Mouse (Mus musculus) limb, embryonic 15.5 days (tissue): ENCODE data around the gene Plcl1. TPM values are rescaled to one million over a fixed set of nuclear protein-coding genes. Genes with fewer than 3 reads are reported as not detected.
"Not testable (repeated sequence)": the region's sequence is repeated elsewhere in the genome, so short reads cannot be mapped to it uniquely, and the experiment has no call there.

Experiments
- ATAC-seq: fragments of 200-750 bp; cut with Nextera tagmentation; 2 replicates; pipeline ENCODE4 v1.8.0; 2017; ENCODE audit warnings: low read depth, moderate TSS enrichment; ENCODE audit not compliant: insufficient number of reproducible peaks, low FRiP score, low TSS enrichment
- H3K27ac ChIP-seq: fragments of 300-500 bp; sonication (generic); 2 replicates; pipeline ENCODE4 v1.5.1; 2015; ENCODE audit warnings: moderate library complexity, mild to moderate bottlenecking, inconsistent platforms
- H3K27me3 ChIP-seq: fragments of 300-500 bp; sonication (generic); 2 replicates; pipeline ENCODE4 v1.6.1; 2015; ENCODE audit warnings: inconsistent platforms
- H3K36me3 ChIP-seq: fragments of 300-500 bp; sonication (generic); 2 replicates; pipeline ENCODE4 v1.6.1; 2015; ENCODE audit warnings: inconsistent platforms
- H3K4me1 ChIP-seq: fragments of 300-500 bp; sonication (generic); 2 replicates; pipeline ENCODE4 v1.6.1; 2015; ENCODE audit warnings: inconsistent platforms
- H3K4me2 ChIP-seq: fragments of 300-500 bp; sonication (generic); 2 replicates; pipeline ENCODE4 v1.6.1; 2015; ENCODE audit warnings: mild to moderate bottlenecking, inconsistent platforms
- H3K4me3 ChIP-seq: fragments of 300-500 bp; sonication (generic); 2 replicates; pipeline ENCODE4 v1.5.1; 2015; ENCODE audit warnings: mild to moderate bottlenecking, inconsistent platforms
- H3K9ac ChIP-seq: fragments of 300-500 bp; sonication (generic); 2 replicates; pipeline ENCODE4 v1.6.1; 2015; ENCODE audit warnings: inconsistent platforms
- H3K9me3 ChIP-seq: fragments of 300-500 bp; sonication (generic); 2 replicates; pipeline ENCODE4 v1.6.1; 2016; ENCODE audit warnings: inconsistent platforms
- WGBS: fragments of 180-500 bp; shearing (Covaris S2); methylation state at CpG from one replicate; pipeline ENCODE4 v1.1.7; 2015; 5-methylcytosine and 5-hydroxymethylcytosine counted together
- polyA plus RNA-seq: library from polyadenylated mRNA; unstranded; fragments of >200 nt; fragmentation: Nextera tagmentation; extraction: Ambion mirVana; gene quantifications from 2 replicates; pipeline ENCODE4 v1.2.1, GENCODE M21; 2015

The Plcl1 gene
- polyA plus RNA-seq, 1 experiment from 2014 or later: 2.4 TPM

DNA sequence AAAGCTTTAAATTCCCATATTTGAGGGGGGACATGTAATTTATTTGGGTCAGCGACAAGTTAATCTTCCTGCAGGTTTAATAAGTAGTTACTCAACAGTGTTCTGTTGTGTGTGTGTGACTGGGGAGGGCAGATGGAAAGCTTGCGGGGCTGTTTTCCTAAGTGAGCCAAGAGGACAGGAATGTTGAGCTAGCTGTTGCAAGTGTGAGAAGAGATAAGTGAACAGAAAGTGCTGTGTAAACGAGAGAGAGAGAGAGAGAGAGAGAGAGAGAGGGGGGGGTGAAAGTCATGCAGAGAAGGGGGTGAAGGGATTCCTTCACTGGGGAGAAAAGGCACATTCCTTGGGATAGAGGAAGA, 39.9 kb downstream of the Plcl1 start:
- H3K9ac ChIP-seq: no peak overlapping the region
- no peak for ATAC-seq
- H3K36me3 ChIP-seq: no peaks in the 10 kb centered on the region
- H3K4me3 ChIP-seq: no peak overlapping the region
- no peaks in the 10 kb centered on the region for H3K4me1 ChIP-seq
- no peaks in the 10 kb centered on the region for H3K9me3 ChIP-seq
- H3K4me2 ChIP-seq: no peak overlapping the region
- no peak overlapping the region for H3K27ac ChIP-seq
- 50% methylated on average over 3 of the region's 3 CpGs for WGBS
- H3K27me3 ChIP-seq: no peaks in the 10 kb centered on the region

DNA sequence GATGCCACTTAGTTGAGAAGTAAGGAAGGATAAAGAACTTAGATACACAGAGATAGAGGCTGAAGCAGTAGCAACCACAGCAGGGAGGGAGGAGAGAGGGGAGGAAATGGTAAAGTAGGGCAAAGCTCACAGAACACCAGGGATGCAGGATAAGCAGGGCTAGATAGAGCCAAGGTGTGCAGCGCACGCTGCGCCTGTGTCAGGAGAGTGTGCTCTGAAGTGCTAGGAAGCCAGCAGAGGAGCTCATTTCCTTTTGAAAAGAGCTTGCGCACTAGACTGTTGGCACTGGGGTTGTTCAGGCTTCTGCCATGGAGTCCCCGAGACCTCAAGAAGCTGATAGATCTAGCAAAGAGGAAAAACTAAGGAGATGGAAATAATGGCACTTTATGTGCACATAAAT, 40.6 kb downstream of the Plcl1 start:
- Histone ChIP-seq H3K4me3 (no peak overlapping the region), H3K36me3 (no peaks in the 10 kb centered on the region), H3K9ac (no peak overlapping the region), H3K9me3 (no peaks in the 10 kb centered on the region), H3K4me1 (no peaks in the 10 kb centered on the region), H3K4me2 (no peak overlapping the region), H3K27me3 (no peaks in the 10 kb centered on the region), H3K27ac (no peak overlapping the region)
- ATAC-seq: no peak
- 93% methylated on average over 5 of the region's 5 CpGs for WGBS

DNA sequence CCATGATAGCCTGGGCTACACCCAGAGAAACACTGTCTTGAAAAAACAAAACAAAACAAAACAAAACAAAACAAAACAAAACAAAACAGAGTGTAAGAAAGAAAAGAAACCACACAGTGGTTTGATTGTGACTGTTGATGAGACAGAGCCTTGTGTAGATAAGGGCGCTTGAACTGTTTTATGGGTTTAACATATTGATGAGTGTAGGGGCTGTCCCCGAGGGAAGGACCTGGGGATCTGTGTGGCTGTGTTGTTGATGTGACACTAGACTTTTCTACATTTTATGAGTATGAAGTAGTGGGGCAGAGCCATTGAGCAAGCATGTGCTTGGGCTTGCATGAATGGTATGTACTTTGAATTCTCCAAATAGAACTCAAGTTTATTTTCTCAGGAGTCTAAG, 41.2 kb downstream of the Plcl1 start:
- Histone ChIP-seq H3K4me2 (no peak overlapping the region), H3K9me3 (no peaks in the 10 kb centered on the region), H3K9ac (no peak overlapping the region), H3K4me1 (no peaks in the 10 kb centered on the region), H3K27me3 (no peaks in the 10 kb centered on the region), H3K4me3 (no peak overlapping the region), H3K27ac (no peak overlapping the region), H3K36me3 (no peaks in the 10 kb centered on the region)
- no peak for ATAC-seq
- 72% methylated on average over 2 of the region's 2 CpGs for WGBS

DNA sequence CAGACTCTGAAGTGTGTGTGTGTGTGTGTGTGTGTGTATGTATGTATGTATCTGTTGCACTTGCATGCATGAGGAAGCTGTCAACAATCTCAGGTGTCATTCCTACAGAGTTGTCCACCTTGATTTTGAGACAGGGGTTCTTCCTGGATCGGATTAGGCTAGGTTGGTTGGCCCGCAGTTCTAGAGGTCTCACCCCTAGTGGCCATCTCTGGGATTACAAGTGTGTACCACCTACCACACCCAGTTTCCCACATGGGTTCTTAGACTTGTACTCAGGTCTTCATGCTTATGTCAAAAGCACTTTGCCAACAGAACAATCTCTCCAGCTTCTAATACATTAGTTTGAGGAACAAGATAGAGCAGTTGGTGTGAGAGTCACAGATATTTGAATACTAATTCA, 41.9 kb downstream of the Plcl1 start:
- WGBS: 65% methylated on average over 2 of the region's 2 CpGs
- Histone ChIP-seq H3K9ac (no peak overlapping the region), H3K4me3 (no peak overlapping the region), H3K4me2 (no peak overlapping the region), H3K27me3 (no peaks in the 10 kb centered on the region), H3K9me3 (no peaks in the 10 kb centered on the region), H3K4me1 (no peaks in the 10 kb centered on the region), H3K27ac (no peak overlapping the region), H3K36me3 (no peaks in the 10 kb centered on the region)
- no peak for ATAC-seq

DNA sequence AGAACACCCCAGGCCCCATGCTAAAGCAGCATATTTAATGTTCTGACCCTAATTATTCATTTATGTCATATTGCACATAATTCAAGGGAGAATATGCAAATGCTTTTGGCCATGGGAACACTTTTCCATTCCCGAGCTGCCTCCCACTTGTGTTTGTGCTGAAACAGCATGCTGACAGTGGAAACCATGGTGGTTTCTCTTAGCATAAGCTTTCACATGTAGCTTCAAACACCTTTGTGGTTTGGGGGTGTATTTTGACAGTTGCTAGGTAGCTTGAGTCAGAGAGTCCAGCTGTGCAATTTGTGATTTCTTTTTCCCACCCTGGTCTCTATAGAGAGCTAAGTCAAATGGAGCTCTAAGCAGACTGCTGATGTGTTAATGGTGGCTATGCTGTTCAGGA, 42.4 kb downstream of the Plcl1 start:
- no peaks in the 10 kb centered on the region for H3K36me3 ChIP-seq
- H3K27ac ChIP-seq: peak overlapping the region; percentile 57; the same call in 1 of the 2 replicates
- no peak overlapping the region for H3K9ac ChIP-seq
- no peak overlapping the region for H3K4me2 ChIP-seq
- H3K9me3 ChIP-seq: no peaks in the 10 kb centered on the region
- no peaks in the 10 kb centered on the region for H3K4me1 ChIP-seq
- H3K4me3 ChIP-seq: no peak overlapping the region
- no peak for ATAC-seq
- 72% methylated on average over 1 of the region's 1 CpGs for WGBS
- H3K27me3 ChIP-seq: no peaks in the 10 kb centered on the region

DNA sequence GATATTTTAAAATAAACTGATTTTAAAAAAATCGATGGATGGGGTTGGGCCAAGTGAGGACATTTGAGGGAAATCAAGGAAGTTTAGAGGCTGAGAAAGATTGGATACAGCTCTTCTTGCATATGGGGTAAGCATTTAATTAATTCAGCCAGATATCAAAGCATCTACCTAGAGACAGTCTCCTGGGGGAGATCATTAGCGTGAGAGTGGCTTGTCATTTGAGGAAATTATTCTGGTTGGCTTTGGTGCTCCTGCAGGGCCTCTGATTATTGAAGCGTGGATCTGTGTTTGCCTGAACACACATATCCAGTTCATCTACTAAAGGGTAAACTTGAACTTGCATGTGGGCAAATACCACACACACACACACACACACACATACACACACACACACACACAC, 44.1 kb downstream of the Plcl1 start:
- H3K9me3 ChIP-seq: no peaks in the 10 kb centered on the region
- H3K4me1 ChIP-seq: no peaks in the 10 kb centered on the region
- ATAC-seq: no peak
- H3K36me3 ChIP-seq: no peaks in the 10 kb centered on the region
- no peaks in the 10 kb centered on the region for H3K27me3 ChIP-seq
- no peak overlapping the region for H3K9ac ChIP-seq
- 70% methylated on average over 3 of the region's 3 CpGs for WGBS
- H3K4me2 ChIP-seq: no peak overlapping the region
- no peak overlapping the region for H3K27ac ChIP-seq
- no peak overlapping the region for H3K4me3 ChIP-seq

DNA sequence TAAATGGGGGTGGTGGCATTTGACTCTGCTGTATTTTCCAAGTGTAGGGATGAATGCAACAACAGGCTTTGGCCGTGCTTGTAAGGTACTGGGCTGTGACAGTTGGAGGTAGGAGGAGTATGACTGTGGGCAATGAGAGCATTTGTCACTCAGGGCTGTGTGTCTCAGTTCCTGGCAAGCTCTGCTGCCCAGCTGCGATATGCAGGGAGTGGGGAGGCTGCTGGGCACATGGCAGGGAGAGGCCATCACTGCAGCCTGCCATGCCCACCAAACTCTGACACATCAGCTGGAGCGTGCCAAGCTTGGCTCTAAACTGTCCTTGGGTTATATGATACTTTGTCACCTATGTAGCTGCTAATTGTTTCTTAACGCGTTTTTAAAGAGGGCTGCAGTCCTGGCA, 48.4 kb downstream of the Plcl1 start:
- H3K27me3 ChIP-seq: no peaks in the 10 kb centered on the region
- no peak for ATAC-seq
- 74% methylated on average over 5 of the region's 5 CpGs for WGBS
- no peaks in the 10 kb centered on the region for H3K36me3 ChIP-seq
- H3K4me2 ChIP-seq: no peak overlapping the region
- H3K4me1 ChIP-seq: no peaks in the 10 kb centered on the region
- H3K27ac ChIP-seq: no peak overlapping the region
- no peak overlapping the region for H3K4me3 ChIP-seq
- H3K9me3 ChIP-seq: no peaks in the 10 kb centered on the region
- no peak overlapping the region for H3K9ac ChIP-seq

DNA sequence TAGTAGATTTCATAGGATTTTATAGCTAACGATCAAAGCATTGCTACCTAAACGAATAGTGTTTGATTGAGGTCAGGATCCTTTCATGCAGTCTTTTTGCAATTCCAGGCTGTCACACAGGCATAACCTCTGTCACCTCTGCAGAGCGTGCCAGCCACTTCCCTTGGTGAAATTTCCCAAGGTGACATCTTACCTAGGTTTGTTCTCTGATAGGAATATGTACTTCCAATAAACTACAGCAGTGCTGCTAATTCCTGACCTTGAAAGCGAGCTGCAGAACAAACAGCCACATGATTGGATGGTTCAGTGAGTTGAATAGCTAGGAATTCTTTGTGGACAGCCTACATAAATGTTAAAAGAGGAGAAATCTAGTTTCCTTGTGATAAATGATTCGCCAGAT, 56.6 kb downstream of the Plcl1 start:
- no peaks in the 10 kb centered on the region for H3K9me3 ChIP-seq
- H3K27ac ChIP-seq: no peak overlapping the region
- H3K4me2 ChIP-seq: no peak overlapping the region
- H3K27me3 ChIP-seq: no peaks in the 10 kb centered on the region
- no peak for ATAC-seq
- H3K4me1 ChIP-seq: no peaks in the 10 kb centered on the region
- 80% methylated on average over 5 of the region's 5 CpGs for WGBS
- H3K4me3 ChIP-seq: no peak overlapping the region
- H3K36me3 ChIP-seq: no peaks in the 10 kb centered on the region
- no peak overlapping the region for H3K9ac ChIP-seq

DNA sequence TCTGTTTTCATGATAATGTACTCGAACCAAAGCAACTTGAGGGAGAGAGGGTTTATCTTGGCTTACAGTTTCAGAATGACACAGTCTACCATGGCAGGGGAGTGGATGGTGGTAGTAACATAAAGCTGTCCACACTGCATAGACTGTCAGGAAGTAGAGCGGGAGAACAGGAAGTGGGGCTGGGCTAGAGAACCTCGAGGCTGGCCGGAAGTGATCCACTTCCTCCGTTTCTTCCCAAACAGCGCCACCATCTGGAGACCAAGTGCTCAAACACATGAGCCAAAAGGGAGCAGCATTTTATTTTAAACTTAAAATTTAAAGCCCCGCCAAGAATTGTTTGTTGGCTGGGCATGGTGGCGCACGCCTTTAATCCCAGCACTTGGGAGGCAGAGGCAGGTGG, 68.0 kb downstream of the Plcl1 start:
- Histone ChIP-seq H3K27me3 (no peaks in the 10 kb centered on the region), H3K27ac (no peak overlapping the region), H3K4me3 (no peak overlapping the region), H3K4me1 (no peaks in the 10 kb centered on the region), H3K36me3 (no peaks in the 10 kb centered on the region), H3K9me3 (no peaks in the 10 kb centered on the region), H3K4me2 (no peak overlapping the region), H3K9ac (no peak overlapping the region)
- WGBS: 80% methylated on average over 9 of the region's 9 CpGs
- ATAC-seq: no peak

DNA sequence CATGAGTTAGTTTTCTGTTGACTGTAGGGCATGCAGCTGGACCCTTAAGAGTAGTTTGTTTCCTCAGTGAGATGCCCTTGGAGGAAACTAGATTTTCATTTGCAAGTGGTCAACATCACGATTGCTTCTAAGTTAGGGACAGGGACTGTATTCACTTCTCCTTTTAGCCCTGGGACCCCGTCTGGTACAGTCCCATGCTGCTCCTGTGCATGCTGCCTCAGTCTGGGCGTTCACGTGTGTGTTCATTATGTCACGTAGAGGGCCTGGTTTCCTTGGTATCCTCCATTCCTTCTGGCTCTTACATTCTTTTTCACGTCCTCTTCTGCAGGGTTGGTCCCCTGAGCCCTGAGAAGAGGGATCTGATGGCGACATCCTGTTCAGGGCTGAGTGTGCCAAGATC, 69.3 kb downstream of the Plcl1 start:
- Histone ChIP-seq H3K27me3 (no peaks in the 10 kb centered on the region), H3K4me2 (no peak overlapping the region), H3K4me1 (no peaks in the 10 kb centered on the region), H3K36me3 (no peaks in the 10 kb centered on the region), H3K4me3 (no peak overlapping the region), H3K27ac (no peak overlapping the region), H3K9ac (no peak overlapping the region), H3K9me3 (no peaks in the 10 kb centered on the region)
- WGBS: 78% methylated on average over 7 of the region's 7 CpGs
- ATAC-seq: no peak

DNA sequence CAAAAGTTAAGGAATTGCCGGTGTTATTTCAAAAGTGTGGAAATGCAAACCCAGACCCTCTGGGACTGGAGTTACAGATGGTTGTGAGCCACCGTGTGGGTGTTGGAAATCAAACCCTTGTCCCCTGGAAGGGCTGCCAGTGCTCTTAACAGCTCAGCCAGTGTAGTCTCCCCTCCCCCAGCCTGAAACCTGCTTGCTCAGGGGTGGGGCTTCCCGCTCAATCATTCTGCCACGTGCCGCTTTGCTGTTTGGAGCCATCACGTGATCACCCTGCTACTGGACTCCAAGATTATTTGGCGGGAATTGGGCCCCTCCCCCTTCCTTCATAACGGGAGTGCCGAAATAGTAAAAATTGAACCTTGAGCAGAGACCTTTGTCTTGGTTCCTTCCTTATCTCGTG, 81.7 kb downstream of the Plcl1 start:
- WGBS: 74% methylated on average over 10 of the region's 10 CpGs

DNA sequence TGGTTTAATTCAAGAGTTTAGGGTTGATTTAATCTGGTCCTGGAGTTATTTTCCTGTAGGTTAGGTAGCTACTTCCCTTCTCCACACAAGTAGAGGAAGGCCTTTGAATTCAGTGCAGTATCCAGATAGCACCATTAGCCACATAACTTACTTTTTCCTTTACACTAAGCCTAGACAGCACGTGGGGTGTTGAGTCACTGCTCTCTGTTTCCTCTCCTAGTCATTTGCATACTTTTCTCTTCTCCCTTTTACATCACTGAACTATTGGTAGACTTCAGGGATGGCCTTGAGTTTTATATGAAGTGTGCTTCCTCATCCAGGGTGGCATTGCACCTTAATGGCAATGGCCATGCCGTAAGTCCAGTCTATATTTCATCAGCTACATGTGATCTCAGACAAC, 82.5 kb downstream of the Plcl1 start:
- H3K4me3 ChIP-seq: no peak overlapping the region
- 78% methylated on average over 2 of the region's 2 CpGs for WGBS
- no peak overlapping the region for H3K9ac ChIP-seq
- ATAC-seq: no peak
- no peak overlapping the region for H3K27ac ChIP-seq
- H3K36me3 ChIP-seq: no peaks in the 10 kb centered on the region
- peaks cover 4% of the 10 kb centered on the region; the same call in 1 of the 2 replicates for H3K4me1 ChIP-seq
- H3K27me3 ChIP-seq: no peaks in the 10 kb centered on the region
- no peak overlapping the region for H3K4me2 ChIP-seq
- no peaks in the 10 kb centered on the region for H3K9me3 ChIP-seq

More for the DNA sequence above, 81.7 kb downstream of the Plcl1 start:
- not testable (repeated sequence) for ATAC-seq, H3K27ac ChIP-seq, H3K27me3 ChIP-seq, H3K4me3 ChIP-seq, H3K4me1 ChIP-seq, H3K36me3 ChIP-seq, H3K9ac ChIP-seq, H3K4me2 ChIP-seq, H3K9me3 ChIP-seq

DNA sequence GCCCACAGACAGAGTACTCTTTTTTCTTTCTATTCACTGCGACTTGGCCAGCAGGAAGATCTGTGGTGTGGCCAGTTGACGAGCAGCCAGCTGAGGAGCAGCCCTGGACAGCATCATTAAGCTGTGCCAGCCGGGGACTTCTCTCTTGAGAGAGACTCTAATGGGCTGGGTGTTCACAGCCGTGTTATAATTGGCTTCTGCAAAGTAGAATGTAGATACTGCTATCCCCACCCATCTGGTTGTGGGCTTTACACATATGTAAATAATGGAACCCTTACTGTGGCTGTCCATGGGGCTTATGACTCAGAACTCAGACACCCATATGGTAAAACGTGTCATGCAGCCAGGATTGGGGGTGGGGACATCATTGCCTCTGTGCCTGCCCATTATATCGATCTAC, 83.6 kb downstream of the Plcl1 start:
- H3K36me3 ChIP-seq: no peaks in the 10 kb centered on the region
- no peak overlapping the region for H3K27ac ChIP-seq
- no peak for ATAC-seq
- peaks cover 4% of the 10 kb centered on the region; the same call in 1 of the 2 replicates for H3K4me1 ChIP-seq
- H3K4me2 ChIP-seq: no peak overlapping the region
- no peaks in the 10 kb centered on the region for H3K9me3 ChIP-seq
- no peak overlapping the region for H3K9ac ChIP-seq
- WGBS: 35% methylated on average over 6 of the region's 6 CpGs
- H3K27me3 ChIP-seq: no peaks in the 10 kb centered on the region
- H3K4me3 ChIP-seq: no peak overlapping the region
